Mouse (Mus musculus) liver, postnatal 0 days (tissue): ENCODE data around the gene Gpbar1.

ENCODE experiments used
- CTCF ChIP-seq: sonication (generic); IDR thresholded peaks from 2 replicates; pipeline ENCODE4 v1.5.1; 2016; ENCODE audit warnings: antibody characterized with exemption, low read depth
- EP300 ChIP-seq: IDR thresholded peaks from 2 replicates; pipeline ENCODE4 v1.6.1; 2016; ENCODE audit warnings: antibody characterized with exemption, low read depth, mild to moderate bottlenecking

- TF ChIP-seq CTCF (no peak), EP300 (no peak)
Measured at GRCm38 (mm10) chr1:74307146-74307545, 28.8 kb downstream of the Gpbar1 start.
